Mouse (Mus musculus) intestine, postnatal 0 days (tissue): ENCODE results near the gene Aip. TPM values are rescaled to one million over a fixed set of nuclear protein-coding genes. Genes with fewer than 3 reads are reported as not detected.

Source experiments
- ATAC-seq: fragments of 200-750 bp; cut with Nextera tagmentation; 2 replicates; pipeline ENCODE4 v1.8.0; 2017; ENCODE audit warnings: mild to moderate bottlenecking, moderate TSS enrichment, moderate library complexity
- H3K27ac ChIP-seq: fragments of 300-500 bp; sonication (generic); 2 replicates; pipeline ENCODE4 v1.5.1; 2014; ENCODE audit warnings: mild to moderate bottlenecking, low read depth, low read length, moderate library complexity
- H3K27me3 ChIP-seq: fragments of 300-500 bp; sonication (generic); replicated peaks from 2 replicates; pipeline ENCODE4 v1.6.1; 2014; ENCODE audit warnings: low read length, mixed read lengths; ENCODE audit not compliant: control insufficient read depth, insufficient read depth
- H3K36me3 ChIP-seq: fragments of 300-500 bp; sonication (generic); 2 replicates; pipeline ENCODE4 v1.6.1; 2014; ENCODE audit warnings: mild to moderate bottlenecking, moderate library complexity; ENCODE audit not compliant: control insufficient read depth, insufficient read depth
- H3K4me1 ChIP-seq: fragments of 300-500 bp; sonication (generic); replicated peaks from 2 replicates; pipeline ENCODE4 v1.6.1; 2014; ENCODE audit warnings: antibody characterized with exemption, low read length, mixed read lengths; ENCODE audit not compliant: control insufficient read depth, insufficient read depth
- H3K4me2 ChIP-seq: fragments of 300-500 bp; sonication (generic); replicated peaks from 2 replicates; pipeline ENCODE4 v1.6.1; 2014; ENCODE audit warnings: low read depth, mild to moderate bottlenecking, moderate library complexity
- H3K4me3 ChIP-seq: fragments of 300-500 bp; sonication (generic); 2 replicates; pipeline ENCODE4 v1.5.1; 2014; ENCODE audit warnings: low read depth, low read length
- H3K9ac ChIP-seq: fragments of 300-500 bp; sonication (generic); 2 replicates; pipeline ENCODE4 v1.6.1; 2014; ENCODE audit warnings: mild to moderate bottlenecking, low read depth, low read length
- H3K9me3 ChIP-seq: fragments of 300-500 bp; sonication (generic); 2 replicates; pipeline ENCODE4 v1.6.1; 2016; ENCODE audit warnings: mixed run types; ENCODE audit not compliant: control insufficient read depth
- CTCF ChIP-seq: sonication (generic); IDR thresholded peaks from 2 replicates; pipeline ENCODE4 v1.5.1; 2016; ENCODE audit warnings: low read depth, mild to moderate bottlenecking, control low read depth, antibody characterized with exemption, moderate library complexity
- WGBS: fragments of 180-500 bp; shearing (Covaris S2); extraction: QIAGEN DNeasy Blood & Tissue Kit; methylation state at CpG from one replicate; pipeline ENCODE4 v1.1.7; 2014; 5-methylcytosine and 5-hydroxymethylcytosine counted together
- polyA plus RNA-seq: library from polyadenylated mRNA; unstranded; fragments of >200 nt; fragmentation: Nextera tagmentation; extraction: Ambion mirVana; gene quantifications from 2 replicates; pipeline ENCODE4 v1.2.1, GENCODE M21; 2015

The Aip gene
- polyA plus RNA-seq: 42.0 and 42.3 TPM in 2 replicates

- peak within 1 kb of the TSS; percentile 54 for H3K27ac ChIP-seq
- 1% methylated on average over 64 of the region's 64 CpGs for WGBS
- peak; percentile 81 for TF ChIP-seq CTCF
- peak within 1 kb of the TSS; percentile 87 for H3K4me3 ChIP-seq
- no peaks in the 10 kb centered on the region for H3K27me3 ChIP-seq
- H3K36me3 ChIP-seq: peaks cover 20% of the 10 kb centered on the region
- no peaks in the 10 kb centered on the region for H3K9me3 ChIP-seq
- peak within 1 kb of the TSS; percentile 76 for H3K4me2 ChIP-seq
- ATAC-seq: peak; percentile 93
- 0 out of 2 replicates have a peak, but pooled peaks cover 6% of the 10 kb centered on the region for H3K4me1 ChIP-seq
- peak within 1 kb of the TSS; percentile 83 for H3K9ac ChIP-seq
These were observed at the start of gene Aip for GRCm38 (mm10) chr19:4125741-4126696. Aip (minus strand) TSS chr19:4125858.

- H3K36me3 ChIP-seq: no peaks in the 10 kb centered on the region
- no peak for ATAC-seq
- no peak overlapping the region for H3K4me3 ChIP-seq
- H3K27ac ChIP-seq: no peak overlapping the region
- H3K4me1 ChIP-seq: peaks cover 9% of the 10 kb centered on the region; the same call in 1 of the 2 replicates
- no peak overlapping the region for H3K4me2 ChIP-seq
- no peaks in the 10 kb centered on the region for H3K27me3 ChIP-seq
- H3K9me3 ChIP-seq: no peaks in the 10 kb centered on the region
- 74% methylated on average over 11 of the region's 11 CpGs for WGBS
- TF ChIP-seq CTCF: peak; percentile 24
- H3K9ac ChIP-seq: no peak overlapping the region
These were observed 47.3 kb upstream of the Aip start for GRCm38 (mm10) chr19:4172925-4173324.

GRCm38 (mm10) chr19:4171393-4172290 lies 46.0 kb upstream of the Aip start:
- no peak for ATAC-seq
- no peaks in the 10 kb centered on the region for H3K36me3 ChIP-seq
- no peak overlapping the region for H3K4me3 ChIP-seq
- H3K4me1 ChIP-seq: peaks cover 9% of the 10 kb centered on the region; the same call in 1 of the 2 replicates
- no peaks in the 10 kb centered on the region for H3K9me3 ChIP-seq
- 66% methylated on average over 13 of the region's 13 CpGs for WGBS
- no peak overlapping the region for H3K9ac ChIP-seq
- H3K27me3 ChIP-seq: no peaks in the 10 kb centered on the region
- H3K4me2 ChIP-seq: no peak overlapping the region
- TF ChIP-seq CTCF: no peak
- H3K27ac ChIP-seq: no peak overlapping the region

GRCm38 (mm10) chr19:4170723-4171392 lies 45.2 kb upstream of the Aip start:
- peaks cover 9% of the 10 kb centered on the region; the same call in 1 of the 2 replicates for H3K4me1 ChIP-seq
- ATAC-seq: no peak
- H3K27ac ChIP-seq: no peak overlapping the region
- 97% methylated on average over 10 of the region's 10 CpGs for WGBS
- H3K9ac ChIP-seq: no peak overlapping the region
- H3K36me3 ChIP-seq: no peaks in the 10 kb centered on the region
- H3K4me2 ChIP-seq: no peak overlapping the region
- TF ChIP-seq CTCF: no peak
- no peaks in the 10 kb centered on the region for H3K27me3 ChIP-seq
- H3K9me3 ChIP-seq: no peaks in the 10 kb centered on the region
- no peak overlapping the region for H3K4me3 ChIP-seq

- no peaks in the 10 kb centered on the region for H3K27me3 ChIP-seq
- TF ChIP-seq CTCF: no peak
- H3K9me3 ChIP-seq: no peaks in the 10 kb centered on the region
- H3K4me1 ChIP-seq: peaks cover 5% of the 10 kb centered on the region; the same call in 1 of the 2 replicates
- peak; percentile 62 for ATAC-seq
- H3K9ac ChIP-seq: peak overlapping the region; percentile 51
- no peaks in the 10 kb centered on the region for H3K36me3 ChIP-seq
- WGBS: 5% methylated on average over 27 of the region's 27 CpGs
- H3K4me3 ChIP-seq: peak overlapping the region; percentile 36
- H3K27ac ChIP-seq: peak overlapping the region; percentile 78
- peak overlapping the region; percentile 87 for H3K4me2 ChIP-seq
These were observed 44.2 kb upstream of the Aip start for GRCm38 (mm10) chr19:4169810-4170209.
